23 mouse cellular contexts compared by ENCODE assay signal in the genomic region with DNA sequence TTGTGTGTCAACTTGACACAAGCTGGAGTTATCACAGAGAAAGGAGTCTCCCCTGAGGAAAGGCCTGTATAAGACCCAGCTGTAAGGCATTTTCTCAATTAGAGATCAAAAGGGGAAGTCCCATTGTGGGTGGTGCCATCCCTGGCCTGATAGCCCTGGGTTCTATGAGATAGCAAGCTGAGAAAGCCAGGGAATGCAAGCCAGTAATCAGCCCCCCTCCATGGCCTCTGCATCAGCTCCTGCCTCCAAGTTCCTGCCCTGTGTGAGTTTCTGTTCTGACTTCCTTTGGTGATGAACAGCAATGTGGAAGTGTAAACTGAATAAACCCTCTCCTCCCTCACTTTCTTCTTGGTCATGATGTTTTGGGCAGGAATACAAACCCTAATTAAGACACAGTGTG. TPM values are rescaled to one million over a fixed set of nuclear protein-coding genes. Genes with fewer than 3 reads are reported as not detected.
DNase-seq lines count a peak whose midpoint lies in the region; ATAC-seq and TF ChIP-seq lines count a peak whose summit lies in the region.
"Had no signal": no experiment of that assay in that cellular context is flagged by ENCODE, and none has a peak within 500 bp of the region (broad histone marks: within the 10 kb centered on the region; RNA-seq: fewer than 3 reads in every experiment).

No protein-coding gene starts in this region.

- H3K4me2 ChIP-seq in hindbrain, postnatal 0 days (ENCODE audit: low read depth, low read length) = no peak overlapping the region
- H3K4me2 ChIP-seq: embryonic facial prominence, embryonic 13.5 days; forebrain, embryonic 12.5 days; forebrain, embryonic 15.5 days; heart, embryonic 11.5 days; hindbrain, embryonic 13.5 days had no signal

- no peaks in the 10 kb centered on the region for H3K9me3 ChIP-seq in hindbrain, embryonic 10.5 days
- H3K9me3 ChIP-seq in hindbrain, postnatal 0 days (ENCODE audit: low read length) = no peaks in the 10 kb centered on the region
- no peaks in the 10 kb centered on the region for H3K9me3 ChIP-seq in MEL (replicated peaks; ENCODE audit: insufficient read depth, low read length)
- H3K9me3 ChIP-seq: embryonic facial prominence, embryonic 13.5 days; forebrain, embryonic 12.5 days; forebrain, embryonic 15.5 days; hindbrain, embryonic 13.5 days had no signal

- no peak for TF ChIP-seq CTCF in hindbrain, postnatal 0 days (IDR thresholded peaks at IDR 0.05; ENCODE audit: low read depth)
- TF ChIP-seq CTCF in MEL (IDR thresholded peaks at IDR 0.05 in 2 of 3, conservative IDR thresholded peaks at IDR 0.05 in 1 of 3; ENCODE audit: control insufficient read depth in 1 of 3, insufficient read depth in 1 of 3, low read depth in 2 of 3, low read length in 3 of 3, poor library complexity in 1 of 3, severe bottlenecking in 1 of 3) = no peak

- no peaks in the 10 kb centered on the region for H3K79me2 ChIP-seq in MEL (ENCODE audit: control insufficient read depth, insufficient read depth, low read length, poor library complexity)

- no peak overlapping the region for H3K27ac ChIP-seq in hindbrain, embryonic 10.5 days
- no peak overlapping the region for H3K27ac ChIP-seq in hindbrain, postnatal 0 days
- H3K27ac ChIP-seq in MEL (ENCODE audit: control insufficient read depth, low read depth, low read length) = peak overlapping the region; percentile 69
- H3K27ac ChIP-seq: embryonic facial prominence, embryonic 13.5 days; forebrain, embryonic 12.5 days; forebrain, embryonic 15.5 days; hindbrain, embryonic 13.5 days had no signal

- peak; percentile 82 to 84 for TF ChIP-seq EP300 in MEL (IDR thresholded peaks at IDR 0.05; ENCODE audit: low read depth in 1 of 2, low read length in 2 of 2)

- H3K36me3 ChIP-seq in hindbrain, embryonic 10.5 days = no peaks in the 10 kb centered on the region
- H3K36me3 ChIP-seq in hindbrain, postnatal 0 days (ENCODE audit: insufficient read depth, low read length) = no peaks in the 10 kb centered on the region
- peaks cover 0 to 25% of the 10 kb centered on the region in 2 experiments; a peak in 2 of 4 replicates for H3K36me3 ChIP-seq in MEL (ENCODE audit: control insufficient read depth in 1 of 2, insufficient read depth in 2 of 2, low read length in 2 of 2)
- H3K36me3 ChIP-seq: embryonic facial prominence, embryonic 13.5 days; forebrain, embryonic 12.5 days; forebrain, embryonic 15.5 days; hindbrain, embryonic 13.5 days had no signal

- TF ChIP-seq RAD21 in MEL (IDR thresholded peaks at IDR 0.05; ENCODE audit: low read depth, low read length) = no peak

- peak; percentile 4 for DNase-seq in hindbrain, embryonic 10.5 days (ENCODE audit: low spot score)
- DNase-seq in hindbrain, postnatal 0 days (ENCODE audit: low spot score) = no peak
- peak; percentile 25 for DNase-seq in A20 (ENCODE audit: low read depth, low spot score)
- DNase-seq in MEL (ENCODE audit: low read depth, low spot score) = peak; percentile 91
- DNase-seq in right cerebral cortex, adult 2 months (ENCODE audit: low spot score in 2 of 2) = no peak
- no peak for DNase-seq in left cerebral cortex, adult 11 months (ENCODE audit: low spot score)
- DNase-seq: adrenal gland, adult 2 months; adrenal gland, postnatal 14 days; cerebellum, adult 11 months; cerebellum, adult 2 months; cerebellum, postnatal 10 days; cerebellum, postnatal 36 days; gastrocnemius, postnatal 25 days had no signal

- ATAC-seq in hindbrain, postnatal 0 days = no peak
- ATAC-seq: forebrain, embryonic 15.5 days; hindbrain, embryonic 16.5 days; inflammation-experienced regulatory T-cells, adult 6 months; intestine, embryonic 16.5 days had no signal

- no peaks in the 10 kb centered on the region for H3K27me3 ChIP-seq in hindbrain, embryonic 10.5 days (ENCODE audit: insufficient read depth, poor library complexity, severe bottlenecking)
- no peaks in the 10 kb centered on the region for H3K27me3 ChIP-seq in hindbrain, postnatal 0 days (ENCODE audit: insufficient read depth, low read length)
- H3K27me3 ChIP-seq in MEL (ENCODE audit: control insufficient read depth in 1 of 2, insufficient read depth in 2 of 2, low read length in 2 of 2) = no peaks in the 10 kb centered on the region
- H3K27me3 ChIP-seq: embryonic facial prominence, embryonic 13.5 days; forebrain, embryonic 12.5 days; forebrain, embryonic 15.5 days; hindbrain, embryonic 13.5 days had no signal

- TF ChIP-seq POLR2A in MEL (IDR thresholded peaks at IDR 0.05; ENCODE audit: control insufficient read depth in 1 of 2, insufficient read depth in 1 of 2, low read depth in 1 of 2, low read length in 2 of 2, poor library complexity in 1 of 2) = no peak

- H3K4me3 ChIP-seq in hindbrain, embryonic 10.5 days = no peak overlapping the region
- H3K4me3 ChIP-seq in hindbrain, postnatal 0 days (ENCODE audit: low read length) = no peak overlapping the region
- peak overlapping the region in 1 of 2 experiments; percentile 34; a peak in 1 of 4 replicates for H3K4me3 ChIP-seq in MEL (ENCODE audit: control insufficient read depth in 1 of 2, insufficient read depth in 1 of 2, low read depth in 2 of 2, low read length in 2 of 2)
- H3K4me3 ChIP-seq: embryonic facial prominence, embryonic 13.5 days; erythroblast, embryonic 14.5 days; forebrain, embryonic 12.5 days; forebrain, embryonic 15.5 days; hindbrain, embryonic 13.5 days had no signal

- no peak overlapping the region for H3K9ac ChIP-seq in hindbrain, postnatal 0 days (replicated peaks; ENCODE audit: low read length)
- H3K9ac ChIP-seq in MEL (ENCODE audit: control insufficient read depth, low read depth, low read length, poor library complexity, severe bottlenecking) = no peak overlapping the region; the same call in 1 of the 2 replicates
- H3K9ac ChIP-seq: embryonic facial prominence, embryonic 13.5 days; forebrain, embryonic 12.5 days; forebrain, embryonic 15.5 days; hindbrain, embryonic 13.5 days had no signal

- H3K4me1 ChIP-seq in hindbrain, embryonic 10.5 days (replicated peaks) = no peaks in the 10 kb centered on the region
- no peaks in the 10 kb centered on the region for H3K4me1 ChIP-seq in hindbrain, postnatal 0 days (ENCODE audit: insufficient read depth, low read length)
- peaks cover 12 to 28% of the 10 kb centered on the region in 2 experiments for H3K4me1 ChIP-seq in MEL (ENCODE audit: control insufficient read depth in 1 of 2, insufficient read depth in 2 of 2, low read length in 2 of 2)
- H3K4me1 ChIP-seq: embryonic facial prominence, embryonic 13.5 days; forebrain, embryonic 12.5 days; forebrain, embryonic 15.5 days; hindbrain, embryonic 13.5 days had no signal

TF ChIP-seq in MEL, 35 proteins besides CTCF, POLR2A, EP300 and RAD21 (continues in another document):
- 0 out of 2 replicates have a peak, but pooled peaks have one; percentile 15 for TF ChIP-seq ZC3H11A (IDR thresholded peaks at IDR 0.05; ENCODE audit: low read depth, low read length)
- no peak; the same call in 1 of the 2 replicates for TF ChIP-seq KAT2A (conservative IDR thresholded peaks at IDR 0.05; ENCODE audit: low read depth, low read length)
- TF ChIP-seq JUND (IDR thresholded peaks at IDR 0.05; ENCODE audit: low read depth, low read length) = no peak
- no peak; the same call in 1 of the 2 replicates for TF ChIP-seq CHD2 (IDR thresholded peaks at IDR 0.05; ENCODE audit: low read length)
- no peak for TF ChIP-seq USF2 (IDR thresholded peaks at IDR 0.05; ENCODE audit: borderline replicate concordance in 1 of 2, insufficient read depth in 1 of 2, low read depth in 1 of 2, low read length in 2 of 2)
- peak; percentile 64; the same call in 1 of the 2 replicates for TF ChIP-seq MAZ (IDR thresholded peaks at IDR 0.05; ENCODE audit: low read depth, low read length)
- TF ChIP-seq ZKSCAN1 (IDR thresholded peaks at IDR 0.05; ENCODE audit: low read depth, low read length) = peak; percentile 69
- TF ChIP-seq SIN3A (IDR thresholded peaks at IDR 0.05; ENCODE audit: low read length) = no peak; the same call in 1 of the 2 replicates
- no peak for TF ChIP-seq MAFK (IDR thresholded peaks at IDR 0.05; ENCODE audit: borderline replicate concordance, low read depth, low read length)
- no peak for TF ChIP-seq NRF1 (IDR thresholded peaks at IDR 0.05; ENCODE audit: insufficient read depth, low read depth, low read length, poor library complexity, severe bottlenecking)
- peak; percentile 53; the same call in 1 of the 2 replicates for TF ChIP-seq TBP (IDR thresholded peaks at IDR 0.05; ENCODE audit: low read depth, low read length)
- TF ChIP-seq GABPA (IDR thresholded peaks at IDR 0.05; ENCODE audit: low read depth, low read length) = 0 out of 2 replicates have a peak, but pooled peaks have one; percentile 34
- TF ChIP-seq ETS1 (IDR thresholded peaks at IDR 0.05; ENCODE audit: low read depth, low read length) = peak; percentile 78
- no peak for TF ChIP-seq UBTF (IDR thresholded peaks at IDR 0.05; ENCODE audit: borderline replicate concordance, insufficient read depth, low read depth, low read length)
- no peak for TF ChIP-seq USF1 (IDR thresholded peaks at IDR 0.05; ENCODE audit: low read depth, low read length)
- TF ChIP-seq MYB (IDR thresholded peaks at IDR 0.05; ENCODE audit: low read depth, low read length) = 0 out of 2 replicates have a peak, but pooled peaks have one; percentile 33
- no peak for TF ChIP-seq ZMIZ1 (IDR thresholded peaks at IDR 0.05; ENCODE audit: low read depth, low read length)
- TF ChIP-seq GATA1 (IDR thresholded peaks at IDR 0.05; ENCODE audit: low read depth, low read length) = peak; percentile 82
- TF ChIP-seq MXI1 (IDR thresholded peaks at IDR 0.05; ENCODE audit: low read depth, low read length) = no peak
- peak; percentile 40; the same call in 1 of the 2 replicates for TF ChIP-seq BHLHE40 (IDR thresholded peaks at IDR 0.05; ENCODE audit: borderline replicate concordance, low read depth, low read length)
- TF ChIP-seq SMC3 (IDR thresholded peaks at IDR 0.05; ENCODE audit: low read depth, low read length) = no peak
- peak; percentile 54; the same call in 1 of the 2 replicates for TF ChIP-seq ELF1 (IDR thresholded peaks at IDR 0.05; ENCODE audit: low read depth, low read length)
- peak; percentile 40; the same call in 1 of the 2 replicates for TF ChIP-seq MEF2A (IDR thresholded peaks at IDR 0.05; ENCODE audit: extremely low read depth, insufficient replicate concordance, low read depth, low read length, poor library complexity, severe bottlenecking)
- TF ChIP-seq E2F4 (IDR thresholded peaks at IDR 0.05; ENCODE audit: borderline replicate concordance, low read depth, low read length) = no peak
- TF ChIP-seq TCF12 (IDR thresholded peaks at IDR 0.05; ENCODE audit: low read depth, low read length) = peak; percentile 78

RNA-seq across cellular contexts. Expression of gene Kcnt2, which starts 29.9 kb away (rescaled TPM):
- polyA plus RNA-seq in hindbrain, embryonic 10.5 days (2016; fragmentation: Nextera tagmentation; extraction: Ambion mirVana) = 1.0 and 1.1 TPM in 2 replicates
- 3.2 and 5.4 TPM in 2 replicates for total RNA-seq in hindbrain, postnatal 0 days (2014; rRNA removed)
- 2.5 and 2.7 TPM in 2 replicates for polyA plus RNA-seq in hindbrain, postnatal 0 days (2015; fragmentation: Nextera tagmentation; extraction: Ambion mirVana)
- total RNA-seq in MEL (2012; rRNA removed) = not detected in 2 replicates
- not detected for polyA plus RNA-seq in MEL (2012; ENCODE audit: insufficient read depth in 1 of 2, insufficient read length in 2 of 2, low read depth in 1 of 2, low replicate concordance in 2 of 2, missing spikeins in 1 of 2)
- total RNA-seq: hematopoietic stem cell, adult 5-6 weeks had no signal
- polyA plus RNA-seq: erythroblast, embryonic 14.5 days; inflammation-experienced regulatory T-cells, adult 6 months had no signal

Comparison
In these comparisons a context has a peak if more than half of its experiments do, and no peak if none do; other contexts are left out.
1. DNase-seq: peak in hindbrain, embryonic 10.5 days (single experiment), A20 (single experiment) and MEL (single experiment); none in hindbrain, postnatal 0 days (single experiment), right cerebral cortex, adult 2 months (0 of 2) and left cerebral cortex, adult 11 months (single experiment).